Mouse (Mus musculus) cerebellum, adult 2 months (tissue): ENCODE results near the gene Plac9a. TPM values are rescaled to one million over a fixed set of nuclear protein-coding genes. Genes with fewer than 3 reads are reported as not detected.
A peak's percentile ranks its signal among the peaks of the same experiment; 100 is the strongest.

ENCODE experiments used
- DNase-seq, 2 experiments: peaks; one replicate each; pipeline ENCODE4 v3.0.0; 2021
- H3K27ac ChIP-seq: fragments of 200-500 bp; 2 replicates; pipeline ENCODE4 v1.5.1; 2012; ENCODE audit warnings: low read length, control low read depth, inconsistent platforms; ENCODE audit not compliant: insufficient read depth
- H3K27me3 ChIP-seq: fragments of 200-500 bp; 2 replicates; pipeline ENCODE4 v1.6.1; 2012; ENCODE audit warnings: inconsistent platforms, mild to moderate bottlenecking, low read length, moderate library complexity; ENCODE audit not compliant: control insufficient read depth, insufficient read depth
- H3K4me1 ChIP-seq: fragments of 200-500 bp; 2 replicates; pipeline ENCODE4 v1.6.1; 2011; ENCODE audit warnings: low read length; ENCODE audit not compliant: control insufficient read depth, insufficient read depth
- H3K4me3 ChIP-seq: fragments of 200-500 bp; replicated peaks from 2 replicates; pipeline ENCODE3; 2011; ENCODE audit warnings: mild to moderate bottlenecking, low read depth, low read length, control low read depth; ENCODE audit not compliant: insufficient read depth
- CTCF ChIP-seq: fragments of 200-500 bp; IDR thresholded peaks from 2 replicates; pipeline ENCODE4 v1.5.1; 2011; ENCODE audit warnings: low read depth, mild to moderate bottlenecking, control low read depth, low read length, moderate library complexity, borderline replicate concordance; ENCODE audit not compliant: insufficient read depth
- POLR2A ChIP-seq: fragments of 200-500 bp; IDR thresholded peaks from 2 replicates; pipeline ENCODE4 v1.6.1; 2011; ENCODE audit warnings: low read length, control low read depth, borderline replicate concordance; ENCODE audit not compliant: insufficient read depth
- WGBS: fragments of 180-500 bp; shearing (Covaris S2); methylation state at CpG from one replicate; pipeline ENCODE4 v1.1.7; 2018; 5-methylcytosine and 5-hydroxymethylcytosine counted together
- polyA plus RNA-seq: library from polyadenylated mRNA; depleted of rRNA; stranded (reverse); fragments of >200 nt; gene quantifications from 2 replicates; pipeline ENCODE4 v1.2.3, GENCODE M21; 2012; rRNA removed

Gene Plac9a
- polyA plus RNA-seq, 1 experiment: not detected

GRCm38 (mm10) chr14:25844372-25844771, 58.5 kb downstream of the Plac9a start:
- Histone ChIP-seq H3K27me3 (no peaks in the 10 kb centered on the region; the same call in 1 of the 2 replicates), H3K4me1 (no peaks in the 10 kb centered on the region; the same call in 1 of the 2 replicates), H3K27ac (no peak overlapping the region), H3K4me3 (no peak overlapping the region)
- WGBS: 98% methylated on average over 4 of the region's 4 CpGs
- no peak for TF ChIP-seq POLR2A
- TF ChIP-seq CTCF: no peak
- no peak for DNase-seq

GRCm38 (mm10) chr14:25842688-25843003, 60.3 kb downstream of the Plac9a start:
- H3K4me1 ChIP-seq: no peaks in the 10 kb centered on the region; the same call in 1 of the 2 replicates
- 18% methylated on average over 12 of the region's 12 CpGs for WGBS
- TF ChIP-seq POLR2A (no peak), CTCF (no peak)

GRCm38 (mm10) chr14:25841991-25842687, 60.8 kb downstream of the Plac9a start, which contains the start of gene Anxa11:
TSS of gene Anxa11 (plus strand) at chr14:25842156.
- no peaks in the 10 kb centered on the region; the same call in 1 of the 2 replicates for H3K27me3 ChIP-seq
- no peak within 1 kb of the TSS for H3K27ac ChIP-seq
- under 1% methylated on average over 54 of the region's 54 CpGs for WGBS
- peak within 1 kb of the TSS; percentile 47 for H3K4me3 ChIP-seq
- peak; percentile 48 to 59 for DNase-seq
- no peak for TF ChIP-seq POLR2A
- no peak for TF ChIP-seq CTCF
- H3K4me1 ChIP-seq: no peaks in the 10 kb centered on the region; the same call in 1 of the 2 replicates

More at GRCm38 (mm10) chr14:25842688-25843003, 60.3 kb downstream of the Plac9a start:
- Histone ChIP-seq H3K27me3 (no peaks in the 10 kb centered on the region; the same call in 1 of the 2 replicates), H3K27ac (no peak overlapping the region), H3K4me3 (peak overlapping the region; percentile 47)
- DNase-seq: peak in 1 of 2 experiments; percentile 17

GRCm38 (mm10) chr14:25841579-25841978, 61.3 kb downstream of the Plac9a start:
- Histone ChIP-seq H3K4me3 (peak overlapping the region; percentile 47), H3K4me1 (no peaks in the 10 kb centered on the region), H3K27ac (no peak overlapping the region), H3K27me3 (no peaks in the 10 kb centered on the region; the same call in 1 of the 2 replicates)
- no peak for DNase-seq
- WGBS: 5% methylated on average over 4 of the region's 4 CpGs
- TF ChIP-seq POLR2A (no peak), CTCF (no peak)

GRCm38 (mm10) chr14:25840961-25841360, 61.9 kb downstream of the Plac9a start:
- Histone ChIP-seq H3K4me3 (no peak overlapping the region), H3K27ac (no peak overlapping the region), H3K27me3 (no peaks in the 10 kb centered on the region; the same call in 1 of the 2 replicates), H3K4me1 (no peaks in the 10 kb centered on the region)
- no peak for DNase-seq
- no peak for TF ChIP-seq CTCF
- TF ChIP-seq POLR2A: no peak
- WGBS: 35% methylated on average over 7 of the region's 7 CpGs

- Histone ChIP-seq H3K4me1 (no peaks in the 10 kb centered on the region), H3K4me3 (no peak overlapping the region), H3K27me3 (no peaks in the 10 kb centered on the region; the same call in 1 of the 2 replicates), H3K27ac (no peak overlapping the region)
- 80% methylated on average over 7 of the region's 7 CpGs for WGBS
- DNase-seq: no peak
- TF ChIP-seq POLR2A (no peak), CTCF (no peak)
These were observed 63.1 kb downstream of the Plac9a start for GRCm38 (mm10) chr14:25839791-25840190.

- 75% methylated on average over 8 of the region's 8 CpGs for WGBS
- H3K4me3 ChIP-seq: no peak overlapping the region
- no peaks in the 10 kb centered on the region for H3K4me1 ChIP-seq
- no peaks in the 10 kb centered on the region; the same call in 1 of the 2 replicates for H3K27me3 ChIP-seq
- TF ChIP-seq CTCF (no peak), POLR2A (no peak)
- DNase-seq: no peak
- H3K27ac ChIP-seq: no peak overlapping the region
These were observed 64.5 kb downstream of the Plac9a start for GRCm38 (mm10) chr14:25838411-25838810.

Other genes with a start within 250 kb of the Plac9a start
- gene Ppif, start 208.9 kb downstream of the Plac9a start, polyA plus RNA-seq: 62.7 and 63.3 TPM in 2 replicates
- 67.3 and 71.4 TPM in 2 replicates for gene Zcchc24, start 134.1 kb downstream of the Plac9a start, polyA plus RNA-seq
- gene Anxa11, start 60.9 kb downstream of the Plac9a start, polyA plus RNA-seq: 12.3 and 12.9 TPM in 2 replicates
- 2.0 and 2.6 TPM in 2 replicates for gene Tmem254a, start 24.6 kb upstream of the Plac9a start, polyA plus RNA-seq
- gene Cphx1, start 35.2 kb upstream of the Plac9a start, polyA plus RNA-seq: 0.15 TPM in 1 of 2 replicates, not detected in the other
- gene Duxbl1, start 75.5 kb upstream of the Plac9a start, polyA plus RNA-seq: 1.2 and 1.6 TPM in 2 replicates
- 1.5 and 5.1 TPM in 2 replicates for gene Gm9780, start 139.6 kb upstream of the Plac9a start, polyA plus RNA-seq
- 0.13 and 3.7 TPM in 2 replicates for gene Tmem254c, start 164.3 kb upstream of the Plac9a start, polyA plus RNA-seq
- not detected in 2 replicates for gene Cphx2, start 178.4 kb upstream of the Plac9a start, polyA plus RNA-seq
- not detected in 2 replicates for gene Cphx3, start 179.2 kb upstream of the Plac9a start, polyA plus RNA-seq
- gene Duxbl2, start 215.2 kb upstream of the Plac9a start, polyA plus RNA-seq: not detected in 2 replicates